Mouse (Mus musculus): ENCODE measurements around the gene Ankib1.
"Not testable (repeated sequence)": the region's sequence is repeated elsewhere in the genome, so short reads cannot be mapped to it uniquely, and the experiment has no call there.

Ankib1 gene

GRCm38 (mm10) chr5:3802433-3803291 lies at the start of gene Ankib1, which contains the start of gene Krit1:
Ankib1 (minus strand) TSS chr5:3802925.
Krit1 (plus strand) TSS chr5:3803184.
- in situ Hi-C loops (cut with MboI) = no loop called here

- in situ Hi-C loops (cut with MboI) = no loop called here
These were observed 42.3 kb upstream of the Ankib1 start, which contains the start of gene Lrrd1 for GRCm38 (mm10) chr5:3845026-3845425. Lrrd1 (plus strand) TSS chr5:3845173.

DNA sequence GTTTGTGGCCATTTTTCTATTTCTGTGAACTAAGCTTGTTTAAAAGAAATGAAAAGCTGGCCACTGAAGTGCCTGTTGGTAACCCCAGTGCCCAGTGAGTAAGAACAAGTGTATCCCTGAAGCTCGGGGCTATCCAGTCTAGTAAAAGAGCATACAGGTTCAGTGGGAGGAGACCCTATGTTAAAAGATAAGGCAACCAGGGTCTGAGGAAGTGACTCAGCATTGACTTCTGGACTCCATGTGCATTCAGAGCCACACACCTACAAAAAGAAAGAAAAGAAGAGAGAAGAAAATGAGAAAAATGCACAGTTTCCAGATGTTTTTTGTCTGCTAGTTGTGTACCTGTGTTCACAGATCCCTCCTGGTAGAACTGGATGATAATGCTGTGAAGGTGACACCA lies 31.4 kb upstream of the Ankib1 start:
- in situ Hi-C loops (cut with MboI) = no loop called here

DNA sequence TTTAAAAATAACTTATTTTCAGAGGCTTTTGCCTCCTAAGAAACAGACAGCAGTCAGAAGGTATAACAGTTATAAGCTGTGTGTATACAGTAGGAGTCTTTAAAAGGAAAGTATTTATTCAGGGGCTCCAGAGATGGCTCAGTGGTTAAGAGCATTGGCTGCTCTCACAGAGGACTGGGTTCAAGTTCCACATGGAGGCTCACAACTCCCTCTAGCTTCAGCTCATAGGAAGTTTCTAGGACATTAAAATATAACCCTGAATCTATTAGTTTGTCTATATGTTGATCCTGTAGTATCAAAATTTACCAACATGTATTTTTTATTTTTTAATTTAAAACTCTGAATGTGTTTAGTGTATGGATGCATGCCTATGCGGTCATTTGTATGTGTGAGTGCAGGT lies 5.7 kb upstream of the Ankib1 start:
- in situ Hi-C loops (cut with MboI) = no loop called here

DNA sequence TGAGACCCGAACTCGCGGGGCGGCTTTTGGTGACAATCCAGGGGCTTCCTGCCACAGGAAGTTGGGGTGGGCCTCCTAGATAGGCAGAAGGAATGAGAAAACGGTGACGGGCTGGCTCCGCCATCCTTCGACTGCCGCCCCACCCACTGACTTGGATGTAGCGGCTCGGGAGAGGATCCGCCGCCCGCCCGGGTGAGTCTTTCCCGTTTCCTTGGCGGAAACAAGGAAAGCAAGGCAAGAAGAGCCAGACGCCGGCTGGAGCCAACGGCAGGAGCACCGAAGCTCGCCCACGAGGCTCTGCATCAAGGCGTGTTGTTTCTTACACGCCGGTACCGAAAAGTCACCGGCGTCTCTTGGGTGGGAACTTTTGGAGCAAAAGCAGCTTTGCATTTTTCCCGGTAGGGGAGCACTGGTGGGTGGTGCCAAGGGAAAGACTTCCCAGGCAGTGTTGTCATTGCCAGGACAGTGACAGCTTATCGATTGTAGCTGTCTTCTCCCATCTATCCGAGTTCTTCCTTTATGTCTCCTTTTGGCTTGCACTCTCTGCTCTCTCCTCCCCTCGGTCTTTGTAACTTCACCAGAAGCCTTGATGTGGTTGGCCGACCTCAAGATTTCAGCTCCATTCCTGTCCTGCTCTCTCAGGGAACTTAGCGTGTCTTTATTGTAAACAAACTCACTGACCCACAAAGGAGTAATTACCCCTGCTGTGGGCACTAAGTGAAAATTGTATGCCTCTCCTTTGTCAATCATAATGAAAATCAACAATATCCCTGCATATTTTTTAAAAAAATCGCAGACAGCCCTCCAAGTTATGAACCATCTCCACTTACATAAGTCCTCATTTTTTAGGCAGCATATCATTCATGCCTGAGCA lies 804 bp upstream of the Ankib1 start:
- in situ Hi-C loops (cut with MboI) = no loop called here

DNA sequence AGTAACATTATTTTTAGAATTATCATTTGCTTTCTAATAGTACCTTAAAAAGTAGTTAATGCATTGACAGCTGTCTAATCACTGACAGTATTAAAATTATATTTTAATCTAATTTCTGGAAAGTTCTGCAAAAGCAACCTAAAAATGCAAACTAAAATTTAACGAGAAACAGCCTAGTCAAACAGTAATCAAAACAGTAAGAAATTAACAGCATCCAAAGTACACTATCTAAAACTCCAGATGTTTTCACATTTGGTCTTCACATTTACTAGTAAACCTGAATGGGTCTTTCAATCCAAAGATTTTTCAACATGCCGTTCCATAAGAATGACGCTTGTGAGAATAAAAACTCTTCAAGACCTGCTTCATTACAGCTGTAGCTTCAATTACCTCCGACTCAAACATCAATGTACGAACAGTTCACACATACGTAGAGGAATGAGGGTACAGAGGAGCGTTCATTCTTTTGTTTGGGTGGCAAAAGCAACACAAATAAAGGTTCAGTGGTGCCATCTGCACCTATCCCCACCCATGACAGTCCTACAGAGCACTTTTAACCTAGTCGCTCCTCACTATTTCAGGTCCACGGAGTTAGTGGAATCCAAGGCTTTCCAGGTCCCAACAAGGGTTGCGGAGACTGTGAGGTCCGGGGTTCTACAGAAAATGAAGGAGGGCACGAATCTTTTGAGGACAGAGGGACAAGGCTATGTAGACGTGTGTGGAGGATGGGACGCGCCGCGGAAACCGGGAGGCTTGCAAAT lies 873 bp downstream of the Ankib1 start:
- in situ Hi-C loops (cut with MboI) = no loop called here

GRCm38 (mm10) chr5:3800881-3801280 lies 1.8 kb downstream of the Ankib1 start:
- in situ Hi-C loops (cut with MboI) = no loop called here

DNA sequence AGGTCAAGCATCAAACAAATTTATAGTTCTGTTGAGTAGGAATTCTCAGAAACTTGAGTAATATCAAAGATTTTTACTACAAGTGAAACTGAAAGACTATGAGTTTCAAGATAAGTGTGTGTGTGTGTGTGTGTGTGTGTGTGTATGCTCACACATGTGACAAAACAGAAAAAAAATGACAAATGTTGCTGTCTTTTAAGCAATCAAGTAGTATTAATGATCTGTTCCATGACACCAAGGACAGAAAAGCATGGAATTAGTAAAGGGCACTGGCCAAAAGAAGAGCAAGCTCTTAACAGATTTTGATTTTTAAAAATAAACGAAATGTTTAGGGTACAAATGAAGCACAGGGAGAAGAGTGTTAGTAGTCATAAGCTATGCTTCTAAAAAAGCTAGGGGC lies 2.7 kb downstream of the Ankib1 start:
- in situ Hi-C loops (cut with MboI) = no loop called here

DNA sequence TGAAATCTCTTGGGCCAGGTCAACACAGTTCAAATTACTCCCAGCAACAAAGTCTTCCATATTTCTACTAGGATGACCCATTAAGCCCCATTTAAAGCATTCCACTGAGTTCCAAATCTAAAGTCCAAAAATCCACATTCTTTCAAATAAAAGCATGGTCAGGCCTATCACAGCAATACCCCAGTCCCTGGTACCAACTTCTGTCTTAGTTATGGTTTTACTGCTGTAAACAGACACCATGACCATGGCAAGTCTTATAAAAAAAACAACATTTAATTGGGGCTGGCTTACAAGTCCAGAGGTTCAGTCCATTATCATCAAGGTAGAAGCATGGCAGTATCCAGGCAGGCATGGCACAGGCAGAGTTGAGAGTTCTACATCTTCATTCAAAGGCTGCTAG lies 4.1 kb downstream of the Ankib1 start:
- in situ Hi-C loops (cut with MboI) = not testable (repeated sequence)

DNA sequence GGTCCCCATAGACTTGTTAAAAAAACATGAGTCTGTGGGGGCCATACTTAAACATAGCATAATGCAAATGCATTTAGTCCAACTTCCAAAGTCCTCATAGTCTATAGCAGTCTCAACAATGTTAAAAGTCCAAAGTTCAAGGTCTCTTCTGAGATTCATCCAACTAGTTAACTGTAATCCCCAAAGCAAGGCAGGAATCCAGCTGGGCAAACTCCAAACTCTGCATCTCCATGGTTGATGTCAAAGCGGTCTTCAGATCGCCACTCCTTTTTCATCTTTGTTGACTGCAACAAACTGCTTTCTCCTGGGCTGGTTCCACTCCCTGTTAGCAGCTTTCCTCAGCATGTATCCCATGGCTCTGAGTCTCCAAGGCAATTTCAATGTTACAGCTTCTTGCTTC lies 5.6 kb downstream of the Ankib1 start:
- in situ Hi-C loops (cut with MboI) = not testable (repeated sequence)

GRCm38 (mm10) chr5:3791048-3791447 lies 11.7 kb downstream of the Ankib1 start:
- in situ Hi-C loops (cut with MboI) = no loop called here

DNA sequence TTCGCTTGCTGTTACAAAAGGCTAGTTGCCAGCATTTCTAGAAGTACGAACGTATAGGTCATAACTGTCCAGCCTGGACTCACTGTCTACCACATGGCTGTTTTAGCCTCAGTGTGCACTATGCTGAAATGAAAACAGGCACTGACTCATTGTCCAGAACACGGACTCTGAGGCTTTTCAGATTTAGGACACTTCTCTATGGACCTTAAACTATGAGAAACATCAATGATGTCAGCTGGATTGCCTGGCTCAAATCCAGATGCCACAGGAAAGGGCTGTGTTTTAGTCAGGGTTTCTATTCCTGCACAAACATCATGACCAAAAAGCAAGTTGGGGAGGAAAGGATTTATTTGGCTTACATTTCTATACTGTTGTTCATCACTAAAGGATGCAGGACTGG lies 15.2 kb downstream of the Ankib1 start:
- in situ Hi-C loops (cut with MboI) = no loop called here

- in situ Hi-C loops (cut with MboI) = no loop called here
These were observed 17.8 kb downstream of the Ankib1 start for GRCm38 (mm10) chr5:3784751-3785496.

GRCm38 (mm10) chr5:3783947-3784681 lies 18.6 kb downstream of the Ankib1 start:
- in situ Hi-C loops (cut with MboI) = no loop called here

DNA sequence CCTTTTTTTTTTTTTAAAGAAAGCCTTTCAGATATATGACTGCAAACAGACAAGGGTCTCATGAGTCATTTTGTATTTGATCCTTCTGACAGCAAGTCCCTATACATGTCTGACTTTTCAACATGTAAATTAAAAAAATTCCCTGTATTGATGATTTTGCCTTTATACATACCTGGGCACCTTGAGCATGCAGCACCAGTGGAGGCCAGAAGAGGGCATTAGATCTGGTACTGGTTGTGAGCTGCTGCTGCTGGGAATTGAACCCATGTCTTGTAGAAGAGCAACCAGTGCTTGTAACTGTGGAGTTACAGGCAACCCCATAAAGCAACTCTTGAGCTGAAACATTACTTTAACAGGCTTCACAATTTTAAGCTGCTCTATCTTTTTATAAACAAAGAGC lies 20.1 kb downstream of the Ankib1 start:
- in situ Hi-C loops (cut with MboI) = no loop called here

DNA sequence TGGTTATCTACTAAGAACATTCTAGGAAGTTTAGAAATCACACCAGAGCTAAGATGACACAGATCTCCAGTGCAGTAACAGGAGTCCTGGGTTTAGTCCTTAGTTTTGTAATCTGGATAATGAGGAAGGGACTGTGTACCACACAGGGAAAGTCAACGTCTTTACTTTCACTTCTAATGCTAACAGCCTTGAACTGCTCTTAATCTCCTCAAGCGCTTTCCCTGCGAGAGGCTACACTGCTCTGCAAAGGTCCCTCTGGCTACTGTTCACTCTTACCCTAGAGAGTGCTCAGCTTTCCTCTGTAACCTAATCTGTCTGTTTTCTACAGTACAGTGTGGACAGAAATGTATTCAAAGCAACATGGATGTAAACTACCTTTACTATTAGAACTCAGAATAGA lies 30.7 kb downstream of the Ankib1 start:
- in situ Hi-C loops (cut with MboI) = no loop called here

DNA sequence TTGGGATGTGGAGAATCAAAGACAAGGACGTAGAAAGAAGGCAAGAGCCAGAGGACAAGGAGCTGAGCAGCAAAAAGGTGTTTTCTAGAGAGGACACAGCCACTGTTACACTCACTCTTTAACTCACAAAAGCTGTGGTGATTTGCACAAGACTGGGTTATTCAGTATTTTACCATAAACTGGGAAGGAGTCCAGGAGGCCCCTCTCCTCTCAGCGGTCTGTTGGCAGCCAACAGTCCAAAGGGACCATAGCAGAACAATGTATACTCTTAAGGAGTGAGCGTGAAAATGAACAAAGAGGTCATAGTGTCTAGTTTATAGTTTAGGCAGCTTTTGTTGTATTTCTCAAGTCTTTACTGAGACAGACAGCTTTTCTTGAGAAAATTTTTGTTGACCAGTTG lies 31.2 kb downstream of the Ankib1 start:
- in situ Hi-C loops (cut with MboI) = no loop called here

DNA sequence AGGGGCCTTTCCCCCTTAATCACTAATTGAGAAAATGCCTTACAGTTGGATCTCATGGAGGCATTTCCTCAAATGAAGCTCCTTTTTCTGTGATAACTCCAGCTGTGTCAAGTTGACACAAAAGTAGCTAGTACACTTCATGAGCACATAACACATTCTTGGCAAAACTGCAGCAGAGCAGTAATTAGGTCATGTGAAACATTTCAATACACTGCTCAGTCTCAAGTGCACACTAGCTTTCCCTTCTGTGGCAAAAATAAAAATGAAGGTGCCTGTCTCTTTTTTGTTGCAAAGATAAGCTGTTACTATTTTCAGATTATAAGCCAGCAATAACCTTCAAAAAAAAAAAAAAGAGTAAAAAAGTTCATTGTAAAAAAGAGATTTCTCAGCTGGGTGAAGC lies 52.2 kb downstream of the Ankib1 start:
- in situ Hi-C loops (cut with MboI) = not testable (repeated sequence)

DNA sequence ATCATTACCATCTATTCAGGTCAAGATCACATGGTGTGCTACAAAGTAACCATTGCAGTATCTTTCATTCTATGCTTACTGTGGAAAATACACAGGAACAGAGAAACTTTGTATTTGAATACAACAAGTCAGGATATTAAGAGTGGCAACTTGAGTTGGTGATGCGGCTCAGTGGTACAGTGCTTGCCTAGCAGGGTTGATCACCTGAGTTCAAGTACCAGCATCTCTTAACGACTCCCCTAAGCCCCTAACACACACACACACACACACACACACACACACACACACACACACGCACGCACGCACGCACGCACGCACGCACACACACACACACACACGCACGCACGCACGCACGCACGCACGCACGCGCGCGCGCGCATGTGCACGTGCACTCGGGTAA lies 69.9 kb downstream of the Ankib1 start:
- in situ Hi-C loops (cut with MboI) = not testable (repeated sequence)

- in situ Hi-C loops (cut with MboI) = no loop called here
These were observed 73.9 kb downstream of the Ankib1 start for GRCm38 (mm10) chr5:3728820-3729219.

- in situ Hi-C loops (cut with MboI) = no loop called here
These were observed 77.2 kb downstream of the Ankib1 start for GRCm38 (mm10) chr5:3725491-3725890.
